Mouse (Mus musculus) hindbrain, embryonic 11.5 days (tissue): ENCODE measurements at regions not wholly inside any gene's neighbourhood (a gene's known extent, or its start where the extent isn't known, plus 50 kb on each side); places are given as distances from the start of the nearest gene placed in this dataset.

Experiments used
- ATAC-seq: fragments of 200-750 bp; cut with Nextera tagmentation; 2 replicates; pipeline ENCODE4 v1.8.0; 2017; ENCODE audit warnings: mild to moderate bottlenecking, moderate TSS enrichment, moderate library complexity; ENCODE audit not compliant: low FRiP score
- DNase-seq: peaks from one replicate; pipeline ENCODE4 v3.0.0-alpha.2; 2015; ENCODE audit warnings: low spot score
- H3K27ac ChIP-seq: fragments of 300-500 bp; sonication (generic); 2 replicates; pipeline ENCODE4 v1.5.1; 2014; ENCODE audit warnings: mild to moderate bottlenecking, low read depth, low read length
- H3K27me3 ChIP-seq: fragments of 300-500 bp; sonication (generic); 2 replicates; pipeline ENCODE4 v1.6.1; 2014; ENCODE audit warnings: mild to moderate bottlenecking, low read length, moderate library complexity, mixed read lengths; ENCODE audit not compliant: control insufficient read depth, insufficient read depth
- H3K36me3 ChIP-seq: fragments of 300-500 bp; sonication (generic); 2 replicates; pipeline ENCODE4 v1.6.1; 2014; ENCODE audit warnings: mild to moderate bottlenecking, low read length, moderate library complexity, mixed read lengths; ENCODE audit not compliant: control insufficient read depth, insufficient read depth
- H3K4me1 ChIP-seq: fragments of 300-500 bp; sonication (generic); replicated peaks from 2 replicates; pipeline ENCODE4 v1.6.1; 2014; ENCODE audit warnings: low read length, mixed read lengths; ENCODE audit not compliant: control insufficient read depth, insufficient read depth
- H3K4me2 ChIP-seq: fragments of 300-500 bp; sonication (generic); replicated peaks from 2 replicates; pipeline ENCODE4 v1.6.1; 2014; ENCODE audit warnings: mild to moderate bottlenecking, low read depth, low read length
- H3K4me3 ChIP-seq: fragments of 300-500 bp; sonication (generic); 2 replicates; pipeline ENCODE4 v1.5.1; 2014; ENCODE audit warnings: low read depth, low read length
- H3K9ac ChIP-seq: fragments of 300-500 bp; sonication (generic); 2 replicates; pipeline ENCODE4 v1.6.1; 2014; ENCODE audit warnings: low read depth, low read length
- H3K9me3 ChIP-seq: fragments of 300-500 bp; sonication (generic); 2 replicates; pipeline ENCODE4 v1.6.1; 2016; ENCODE audit warnings: low read length; ENCODE audit not compliant: control insufficient read depth
- WGBS: fragments of 180-500 bp; shearing (Covaris S2); extraction: QIAGEN DNeasy Blood & Tissue Kit; methylation state at CpG from one replicate; pipeline ENCODE4 v1.1.7; 2014; 5-methylcytosine and 5-hydroxymethylcytosine counted together

- no peak for DNase-seq
- peaks cover 10% of the 10 kb centered on the region for H3K4me1 ChIP-seq
- H3K36me3 ChIP-seq: no peaks in the 10 kb centered on the region
- H3K4me3 ChIP-seq: no peak overlapping the region
- ATAC-seq: peak; percentile 60; the same call in 1 of the 2 replicates
- 19% methylated on average over 1 of the region's 1 CpGs for WGBS
- no peak overlapping the region for H3K4me2 ChIP-seq
- peak overlapping the region; percentile 85 for H3K27ac ChIP-seq
- 0 out of 2 replicates have a peak overlapping the region, but pooled peaks have one; percentile 7 for H3K9ac ChIP-seq
- no peaks in the 10 kb centered on the region for H3K9me3 ChIP-seq
- no peaks in the 10 kb centered on the region for H3K27me3 ChIP-seq
These were observed 343.9 kb downstream of the Eipr1 start for GRCm38 (mm10) chr12:29095406-29096032.

GRCm38 (mm10) chr12:29096033-29096913 lies 344.7 kb downstream of the Eipr1 start:
- H3K9ac ChIP-seq: no peak overlapping the region
- H3K4me1 ChIP-seq: peaks cover 10% of the 10 kb centered on the region
- DNase-seq (peak; percentile 83), ATAC-seq (peak; percentile 96)
- peak overlapping the region; percentile 85 for H3K27ac ChIP-seq
- no peaks in the 10 kb centered on the region for H3K36me3 ChIP-seq
- H3K4me3 ChIP-seq: no peak overlapping the region
- H3K9me3 ChIP-seq: no peaks in the 10 kb centered on the region
- H3K27me3 ChIP-seq: no peaks in the 10 kb centered on the region
- peak overlapping the region; percentile 24; the same call in 1 of the 2 replicates for H3K4me2 ChIP-seq
- 8% methylated on average over 16 of the region's 16 CpGs for WGBS

- 57% methylated on average over 3 of the region's 3 CpGs for WGBS
- Histone ChIP-seq H3K4me3 (no peak overlapping the region), H3K4me1 (peaks cover 9% of the 10 kb centered on the region), H3K27ac (no peak overlapping the region), H3K4me2 (no peak overlapping the region), H3K9me3 (no peaks in the 10 kb centered on the region), H3K27me3 (no peaks in the 10 kb centered on the region), H3K9ac (no peak overlapping the region), H3K36me3 (no peaks in the 10 kb centered on the region)
- ATAC-seq (no peak), DNase-seq (no peak)
These were observed 348.5 kb downstream of the Eipr1 start for GRCm38 (mm10) chr12:29100042-29100570.

- peak; percentile 64; the same call in 1 of the 2 replicates for ATAC-seq
These were observed 355.5 kb downstream of the Eipr1 start for GRCm38 (mm10) chr12:29106893-29107719.

GRCm38 (mm10) chr12:29107720-29108051 lies 356.1 kb downstream of the Eipr1 start:
- ATAC-seq (no peak; the same call in 1 of the 2 replicates), DNase-seq (no peak)
- no peak overlapping the region for H3K9ac ChIP-seq
- WGBS: 77% methylated on average over 3 of the region's 3 CpGs
- H3K4me3 ChIP-seq: no peak overlapping the region
- no peaks in the 10 kb centered on the region for H3K9me3 ChIP-seq
- peaks cover 8% of the 10 kb centered on the region; the same call in 1 of the 2 replicates for H3K4me1 ChIP-seq
- H3K27ac ChIP-seq: 0 out of 2 replicates have a peak overlapping the region, but pooled peaks have one; percentile 47
- H3K27me3 ChIP-seq: no peaks in the 10 kb centered on the region
- H3K4me2 ChIP-seq: no peak overlapping the region
- no peaks in the 10 kb centered on the region for H3K36me3 ChIP-seq

More at GRCm38 (mm10) chr12:29106893-29107719, 355.5 kb downstream of the Eipr1 start:
- Histone ChIP-seq H3K27ac (0 out of 2 replicates have a peak overlapping the region, but pooled peaks have one; percentile 47), H3K9ac (no peak overlapping the region), H3K36me3 (no peaks in the 10 kb centered on the region), H3K4me2 (no peak overlapping the region), H3K27me3 (no peaks in the 10 kb centered on the region), H3K4me1 (peaks cover 8% of the 10 kb centered on the region; the same call in 1 of the 2 replicates), H3K4me3 (no peak overlapping the region), H3K9me3 (no peaks in the 10 kb centered on the region)
- peak; percentile 26 for DNase-seq
- WGBS: 64% methylated on average over 16 of the region's 16 CpGs

- Histone ChIP-seq H3K9me3 (no peaks in the 10 kb centered on the region), H3K27ac (no peak overlapping the region), H3K36me3 (no peaks in the 10 kb centered on the region), H3K4me1 (no peaks in the 10 kb centered on the region), H3K9ac (no peak overlapping the region), H3K27me3 (no peaks in the 10 kb centered on the region), H3K4me3 (no peak overlapping the region), H3K4me2 (no peak overlapping the region)
- ATAC-seq (no peak), DNase-seq (no peak)
- WGBS: 79% methylated on average over 2 of the region's 2 CpGs
These were observed 366.7 kb downstream of the Eipr1 start for GRCm38 (mm10) chr12:29118336-29118735.

GRCm38 (mm10) chr12:29121159-29121558 lies 369.6 kb downstream of the Eipr1 start:
- H3K27me3 ChIP-seq: no peaks in the 10 kb centered on the region
- WGBS: 85% methylated on average over 2 of the region's 2 CpGs
- no peaks in the 10 kb centered on the region for H3K4me1 ChIP-seq
- no peak overlapping the region; the same call in 1 of the 2 replicates for H3K27ac ChIP-seq
- DNase-seq (no peak), ATAC-seq (no peak)
- no peak overlapping the region for H3K9ac ChIP-seq
- H3K9me3 ChIP-seq: no peaks in the 10 kb centered on the region
- no peak overlapping the region for H3K4me2 ChIP-seq
- no peaks in the 10 kb centered on the region for H3K36me3 ChIP-seq
- no peak overlapping the region for H3K4me3 ChIP-seq

- H3K4me2 ChIP-seq: no peak overlapping the region
- 84% methylated on average over 4 of the region's 4 CpGs for WGBS
- H3K9me3 ChIP-seq: no peaks in the 10 kb centered on the region
- H3K9ac ChIP-seq: no peak overlapping the region
- no peak overlapping the region for H3K27ac ChIP-seq
- no peaks in the 10 kb centered on the region for H3K27me3 ChIP-seq
- H3K36me3 ChIP-seq: no peaks in the 10 kb centered on the region
- H3K4me1 ChIP-seq: no peaks in the 10 kb centered on the region
- no peak for DNase-seq
- ATAC-seq: no peak
- no peak overlapping the region for H3K4me3 ChIP-seq
These were observed 371.3 kb downstream of the Eipr1 start for GRCm38 (mm10) chr12:29122931-29123330.
